10 mouse cellular contexts compared by ENCODE assay signal in genomic region chr5:121172835-121173234, GRCm38 (mm10). TPM values are rescaled to one million over a fixed set of nuclear protein-coding genes. Genes with fewer than 3 reads are reported as not detected.
DNase-seq lines count a peak whose midpoint lies in the region; ATAC-seq and TF ChIP-seq lines count a peak whose summit lies in the region.
"Had no signal": no experiment of that assay in that cellular context is flagged by ENCODE, and none has a peak within 500 bp of the region (broad histone marks: within the 10 kb centered on the region; RNA-seq: fewer than 3 reads in every experiment).

No protein-coding gene starts in this region.

- no peak overlapping the region for H3K4me3 ChIP-seq in hindbrain, postnatal 0 days (ENCODE audit: low read length)
- no peak overlapping the region for H3K4me3 ChIP-seq in hindbrain, embryonic 10.5 days
- H3K4me3 ChIP-seq in midbrain, postnatal 0 days (ENCODE audit: low read depth, low read length): no peak overlapping the region
- H3K4me3 ChIP-seq in midbrain, embryonic 15.5 days: no peak overlapping the region
- no peak overlapping the region for H3K4me3 ChIP-seq in hindbrain, embryonic 14.5 days (replicated peaks; ENCODE audit: low read length)
- H3K4me3 ChIP-seq: hindbrain, embryonic 12.5 days; limb, embryonic 12.5 days had no signal

- H3K27me3 ChIP-seq in hindbrain, postnatal 0 days (ENCODE audit: insufficient read depth, low read length): no peaks in the 10 kb centered on the region
- no peaks in the 10 kb centered on the region for H3K27me3 ChIP-seq in hindbrain, embryonic 10.5 days (ENCODE audit: insufficient read depth, poor library complexity, severe bottlenecking)
- no peaks in the 10 kb centered on the region for H3K27me3 ChIP-seq in midbrain, postnatal 0 days (ENCODE audit: insufficient read depth, low read length)
- no peaks in the 10 kb centered on the region for H3K27me3 ChIP-seq in midbrain, embryonic 15.5 days (replicated peaks)
- no peaks in the 10 kb centered on the region for H3K27me3 ChIP-seq in hindbrain, embryonic 14.5 days (ENCODE audit: control insufficient read depth, insufficient read depth, low read length)
- H3K27me3 ChIP-seq: hindbrain, embryonic 12.5 days; limb, embryonic 12.5 days had no signal

- no peaks in the 10 kb centered on the region for H3K4me1 ChIP-seq in hindbrain, postnatal 0 days (ENCODE audit: insufficient read depth, low read length)
- H3K4me1 ChIP-seq in hindbrain, embryonic 10.5 days (replicated peaks): no peaks in the 10 kb centered on the region; the same call in 1 of the 2 replicates
- H3K4me1 ChIP-seq in midbrain, postnatal 0 days (ENCODE audit: insufficient read depth, low read length): no peaks in the 10 kb centered on the region
- H3K4me1 ChIP-seq in midbrain, embryonic 15.5 days: no peaks in the 10 kb centered on the region
- no peaks in the 10 kb centered on the region for H3K4me1 ChIP-seq in hindbrain, embryonic 14.5 days (replicated peaks; ENCODE audit: control insufficient read depth, insufficient read depth, low read length)
- H3K4me1 ChIP-seq: hindbrain, embryonic 12.5 days; limb, embryonic 12.5 days had no signal

- H3K9me3 ChIP-seq in hindbrain, postnatal 0 days (ENCODE audit: low read length): no peaks in the 10 kb centered on the region
- H3K9me3 ChIP-seq in hindbrain, embryonic 10.5 days: no peaks in the 10 kb centered on the region
- no peaks in the 10 kb centered on the region for H3K9me3 ChIP-seq in midbrain, postnatal 0 days (ENCODE audit: low read length)
- no peaks in the 10 kb centered on the region for H3K9me3 ChIP-seq in midbrain, embryonic 15.5 days
- H3K9me3 ChIP-seq in hindbrain, embryonic 14.5 days (ENCODE audit: control insufficient read depth, low read length): no peaks in the 10 kb centered on the region
- H3K9me3 ChIP-seq: hindbrain, embryonic 12.5 days; limb, embryonic 12.5 days had no signal

- no peak overlapping the region for H3K9ac ChIP-seq in hindbrain, postnatal 0 days (replicated peaks; ENCODE audit: low read length)
- no peak overlapping the region for H3K9ac ChIP-seq in midbrain, postnatal 0 days (replicated peaks; ENCODE audit: low read length, poor library complexity, severe bottlenecking)
- H3K9ac ChIP-seq in midbrain, embryonic 15.5 days: no peak overlapping the region
- H3K9ac ChIP-seq in hindbrain, embryonic 14.5 days: no peak overlapping the region
- H3K9ac ChIP-seq: hindbrain, embryonic 12.5 days; limb, embryonic 12.5 days had no signal

- DNase-seq in hindbrain, postnatal 0 days (ENCODE audit: low spot score): peak; percentile 57
- no peak for DNase-seq in hindbrain, embryonic 10.5 days (ENCODE audit: low spot score)
- DNase-seq in midbrain, postnatal 0 days (ENCODE audit: low spot score): peak; percentile 57
- peak; percentile 67 for DNase-seq in brain, embryonic 14.5 days (ENCODE audit: low read depth)
- peak; percentile 34 for DNase-seq in retina, postnatal 1 day
- no peak for DNase-seq in gastrocnemius, adult 8-10 months (ENCODE audit: low spot score in 2 of 2)
- no peak for DNase-seq in hindbrain, embryonic 14.5 days (ENCODE audit: low spot score)

- H3K36me3 ChIP-seq in hindbrain, postnatal 0 days (ENCODE audit: insufficient read depth, low read length): no peaks in the 10 kb centered on the region
- peaks cover 60% of the 10 kb centered on the region for H3K36me3 ChIP-seq in hindbrain, embryonic 10.5 days
- H3K36me3 ChIP-seq in midbrain, postnatal 0 days (ENCODE audit: insufficient read depth, low read length): 0 out of 2 replicates have a peak, but pooled peaks cover 7% of the 10 kb centered on the region
- H3K36me3 ChIP-seq in midbrain, embryonic 15.5 days (replicated peaks): 0 out of 2 replicates have a peak, but pooled peaks cover 8% of the 10 kb centered on the region
- peaks cover 30% of the 10 kb centered on the region for H3K36me3 ChIP-seq in hindbrain, embryonic 14.5 days (replicated peaks; ENCODE audit: control insufficient read depth, insufficient read depth)

- no peak overlapping the region for H3K4me2 ChIP-seq in hindbrain, postnatal 0 days (ENCODE audit: low read depth, low read length)
- no peak overlapping the region for H3K4me2 ChIP-seq in midbrain, postnatal 0 days (ENCODE audit: low read depth, low read length, poor library complexity, severe bottlenecking)
- H3K4me2 ChIP-seq in midbrain, embryonic 15.5 days: no peak overlapping the region
- no peak overlapping the region for H3K4me2 ChIP-seq in hindbrain, embryonic 14.5 days (replicated peaks)
- H3K4me2 ChIP-seq: hindbrain, embryonic 12.5 days; limb, embryonic 12.5 days had no signal

- 0 out of 2 replicates have a peak, but pooled peaks have one; percentile 15 for ATAC-seq in hindbrain, postnatal 0 days
- ATAC-seq in midbrain, postnatal 0 days (ENCODE audit: low FRiP score): no peak
- no peak for ATAC-seq in midbrain, embryonic 15.5 days (replicated peaks)
- ATAC-seq in hindbrain, embryonic 14.5 days (ENCODE audit: low FRiP score): no peak

- H3K27ac ChIP-seq in hindbrain, postnatal 0 days: no peak overlapping the region
- H3K27ac ChIP-seq in hindbrain, embryonic 10.5 days: no peak overlapping the region
- H3K27ac ChIP-seq in midbrain, postnatal 0 days (ENCODE audit: low read depth, low read length): no peak overlapping the region
- no peak overlapping the region for H3K27ac ChIP-seq in midbrain, embryonic 15.5 days
- no peak overlapping the region for H3K27ac ChIP-seq in hindbrain, embryonic 14.5 days
- H3K27ac ChIP-seq: hindbrain, embryonic 12.5 days had no signal

- TF ChIP-seq POLR2A in brain, embryonic 14.5 days (IDR thresholded peaks at IDR 0.05; ENCODE audit: borderline replicate concordance, extremely low read depth, insufficient read depth, insufficient read length, poor library complexity, severe bottlenecking): no peak

- TF ChIP-seq CTCF in hindbrain, postnatal 0 days (IDR thresholded peaks at IDR 0.05; ENCODE audit: low read depth): peak; percentile 65
- TF ChIP-seq CTCF in midbrain, postnatal 0 days (IDR thresholded peaks at IDR 0.05): peak; percentile 76
- peak; percentile 38; the same call in 1 of the 2 replicates for TF ChIP-seq CTCF in brain, embryonic 14.5 days (IDR thresholded peaks at IDR 0.05; ENCODE audit: borderline replicate concordance, extremely low read depth, insufficient read depth, insufficient read length)

- WGBS in hindbrain, postnatal 0 days: 74% methylated on average over 4 of the region's 4 CpGs
- WGBS in hindbrain, embryonic 10.5 days: 89% methylated on average over 4 of the region's 4 CpGs
- WGBS in midbrain, postnatal 0 days: 73% methylated on average over 4 of the region's 4 CpGs
- 83% methylated on average over 4 of the region's 4 CpGs for WGBS in midbrain, embryonic 15.5 days
- 85% methylated on average over 4 of the region's 4 CpGs for WGBS in hindbrain, embryonic 14.5 days

RNA-seq across cellular contexts. Expression of gene Ptpn11, which starts 18.4 kb away (rescaled TPM):
- total RNA-seq in hindbrain, postnatal 0 days (2014; rRNA removed): 47.5 and 54.7 TPM in 2 replicates
- polyA plus RNA-seq in hindbrain, postnatal 0 days (2015; fragmentation: Nextera tagmentation; extraction: Ambion mirVana): 27.9 and 28.4 TPM in 2 replicates
- 20.4 and 23.1 TPM in 2 replicates for polyA plus RNA-seq in hindbrain, embryonic 10.5 days (2016; fragmentation: Nextera tagmentation; extraction: Ambion mirVana)
- total RNA-seq in midbrain, postnatal 0 days (2014; rRNA removed): 53.9 and 54.4 TPM in 2 replicates
- 23.1 and 24.8 TPM in 2 replicates for polyA plus RNA-seq in midbrain, postnatal 0 days (2015; fragmentation: Nextera tagmentation; extraction: Ambion mirVana)
- polyA plus RNA-seq in midbrain, embryonic 15.5 days (2015; fragmentation: Nextera tagmentation; extraction: Ambion mirVana): 23.7 and 24.7 TPM in 2 replicates
- polyA plus RNA-seq in brain, embryonic 14.5 days (2012; rRNA removed): 41.6 and 58.5 TPM in 2 replicates
- total RNA-seq in gastrocnemius, adult 8-10 months (2022): 10 to 100 TPM; 60.1 to 89.9 (median 74.9) TPM
- 26.2 and 26.4 TPM in 2 replicates for polyA plus RNA-seq in hindbrain, embryonic 14.5 days (2014; fragmentation: Nextera tagmentation; extraction: Ambion mirVana)

RNA-seq across cellular contexts. Expression of gene Rpl6, which starts 31.4 kb away (rescaled TPM):
- total RNA-seq in hindbrain, postnatal 0 days (2014; rRNA removed): 343 and 354 TPM in 2 replicates
- 359 and 380 TPM in 2 replicates for polyA plus RNA-seq in hindbrain, postnatal 0 days (2015; fragmentation: Nextera tagmentation; extraction: Ambion mirVana)
- polyA plus RNA-seq in hindbrain, embryonic 10.5 days (2016; fragmentation: Nextera tagmentation; extraction: Ambion mirVana): 553 and 627 TPM in 2 replicates
- total RNA-seq in midbrain, postnatal 0 days (2014; rRNA removed): 463 and 476 TPM in 2 replicates
- polyA plus RNA-seq in midbrain, postnatal 0 days (2015; fragmentation: Nextera tagmentation; extraction: Ambion mirVana): 360 and 362 TPM in 2 replicates
- 336 and 343 TPM in 2 replicates for polyA plus RNA-seq in midbrain, embryonic 15.5 days (2015; fragmentation: Nextera tagmentation; extraction: Ambion mirVana)
- polyA plus RNA-seq in brain, embryonic 14.5 days (2012; rRNA removed): 622 and 680 TPM in 2 replicates
- 100 to 1,000 TPM; 405 to 594 (median 505) TPM for total RNA-seq in gastrocnemius, adult 8-10 months (2022)
- 377 and 422 TPM in 2 replicates for polyA plus RNA-seq in hindbrain, embryonic 14.5 days (2014; fragmentation: Nextera tagmentation; extraction: Ambion mirVana)

RNA-seq across cellular contexts. Expression of gene Hectd4, which starts 47.2 kb away (rescaled TPM):
- 103 and 107 TPM in 2 replicates for total RNA-seq in hindbrain, postnatal 0 days (2014; rRNA removed)
- 15.1 and 15.9 TPM in 2 replicates for polyA plus RNA-seq in hindbrain, postnatal 0 days (2015; fragmentation: Nextera tagmentation; extraction: Ambion mirVana)
- 5.4 and 6.6 TPM in 2 replicates for polyA plus RNA-seq in hindbrain, embryonic 10.5 days (2016; fragmentation: Nextera tagmentation; extraction: Ambion mirVana)
- 141 and 153 TPM in 2 replicates for total RNA-seq in midbrain, postnatal 0 days (2014; rRNA removed)
- 16.4 and 17.9 TPM in 2 replicates for polyA plus RNA-seq in midbrain, postnatal 0 days (2015; fragmentation: Nextera tagmentation; extraction: Ambion mirVana)
- polyA plus RNA-seq in midbrain, embryonic 15.5 days (2015; fragmentation: Nextera tagmentation; extraction: Ambion mirVana): 26.5 and 27.5 TPM in 2 replicates
- polyA plus RNA-seq in brain, embryonic 14.5 days (2012; rRNA removed): 60.2 and 75.7 TPM in 2 replicates
- 10 to 100 TPM; 12.3 to 16.7 (median 13.9) TPM for total RNA-seq in gastrocnemius, adult 8-10 months (2022)
- 34.1 and 37.2 TPM in 2 replicates for polyA plus RNA-seq in hindbrain, embryonic 14.5 days (2014; fragmentation: Nextera tagmentation; extraction: Ambion mirVana)

Comparison
In these comparisons a context has a peak if more than half of its experiments do, and no peak if none do; other contexts are left out.
1. DNase-seq: peak in hindbrain, postnatal 0 days (single experiment), midbrain, postnatal 0 days (single experiment), brain, embryonic 14.5 days (single experiment) and retina, postnatal 1 day (single experiment); none in hindbrain, embryonic 10.5 days (single experiment), gastrocnemius, adult 8-10 months (0 of 2) and hindbrain, embryonic 14.5 days (single experiment).
2. Peak in every context shown above with its lines, with median percentiles within 50 percentile points of each other: CTCF ChIP-seq.